Mouse (Mus musculus): ENCODE results near the gene Erv3. TPM values are rescaled to one million over a fixed set of nuclear protein-coding genes. Genes with fewer than 3 reads are reported as not detected.

Gene Erv3
- total and polyA plus RNA-seq, 3 experiments: not detected

GRCm38 (mm10) chr2:131907311-131907710, 47.8 kb upstream of the Erv3 start:
- Histone ChIP-seq H3K4me1 (ENCODE audit: control insufficient read depth in 1 of 2, insufficient read depth in 2 of 2) (peaks cover 4 to 31% of the 10 kb centered on the region in 2 experiments), H3K4me3 (replicated peaks in 1 of 3; ENCODE audit: low read depth in 2 of 3, low read length in 2 of 3, poor library complexity in 1 of 3) (no peak overlapping the region), H3K36me3 (replicated peaks in 1 of 2; ENCODE audit: control insufficient read depth in 1 of 2, insufficient read depth in 1 of 2, low read length in 1 of 2) (no peaks in the 10 kb centered on the region), H3K79me2 (replicated peaks; ENCODE audit: control insufficient read depth, extremely low read depth, insufficient read depth, poor library complexity, severe bottlenecking) (no peaks in the 10 kb centered on the region), H3K4me2 (ENCODE audit: insufficient read depth, low read depth, poor library complexity, severe bottlenecking) (no peak overlapping the region), H3K27ac (ENCODE audit: insufficient read depth, low read depth) (no peak overlapping the region), H3K27me3 (replicated peaks) (peaks cover 6% of the 10 kb centered on the region), H3K9ac (ENCODE audit: insufficient read depth, low read depth) (no peak overlapping the region), H3K9me3 (replicated peaks; ENCODE audit: low read length) (no peaks in the 10 kb centered on the region)
- DNase-seq (ENCODE audit: extremely low read depth): no peak
- dilution Hi-C loops (cut with MboI; ENCODE audit: extremely low pct_ligation_motif_present, extremely low pct_unique_long_range_greater_than_20kb, low sequenced_read_pairs) (no loop called here), in situ Hi-C loops (cut with MboI; ENCODE audit: low pct_ligation_motif_present, low pct_unique_long_range_greater_than_20kb, low sequenced_read_pairs) (no loop called here)
- TF ChIP-seq JUN (IDR thresholded peaks at IDR 0.05; ENCODE audit: insufficient read depth, low read depth, low read length): no peak
- no peak for TF ChIP-seq RAD21 (IDR thresholded peaks at IDR 0.05; ENCODE audit: low read depth, low read length)
- TF ChIP-seq KAT2A (IDR thresholded peaks at IDR 0.05; ENCODE audit: insufficient replicate concordance, low read length): no peak
- TF ChIP-seq USF2 (conservative IDR thresholded peaks at IDR 0.05; ENCODE audit: low read depth, low read length): no peak
- no peak for TF ChIP-seq E2F4 (IDR thresholded peaks at IDR 0.05; ENCODE audit: insufficient replicate concordance, low read depth, low read length)
- TF ChIP-seq ZNF384 (IDR thresholded peaks at IDR 0.05; ENCODE audit: low read depth, low read length): no peak
- TF ChIP-seq NELFE (IDR thresholded peaks at IDR 0.05; ENCODE audit: low read depth, low read length): no peak
- no peak for TF ChIP-seq EP300 (IDR thresholded peaks at IDR 0.05; ENCODE audit: low read length)

GRCm38 (mm10) chr2:131906846-131907245, 47.3 kb upstream of the Erv3 start:
- DNase-seq (ENCODE audit: extremely low read depth): no peak
- in situ Hi-C loops (cut with MboI; ENCODE audit: low pct_ligation_motif_present, low pct_unique_long_range_greater_than_20kb, low sequenced_read_pairs): no loop called here
- Histone ChIP-seq H3K9ac (ENCODE audit: insufficient read depth, low read depth) (no peak overlapping the region), H3K9me3 (replicated peaks; ENCODE audit: low read length) (no peaks in the 10 kb centered on the region), H3K4me2 (ENCODE audit: insufficient read depth, low read depth, poor library complexity, severe bottlenecking) (no peak overlapping the region), H3K36me3 (replicated peaks in 1 of 2; ENCODE audit: control insufficient read depth in 1 of 2, insufficient read depth in 1 of 2, low read length in 1 of 2) (no peaks in the 10 kb centered on the region), H3K4me1 (ENCODE audit: control insufficient read depth in 1 of 2, insufficient read depth in 2 of 2) (peaks cover 4 to 31% of the 10 kb centered on the region in 2 experiments), H3K27ac (ENCODE audit: insufficient read depth, low read depth) (no peak overlapping the region), H3K4me3 (replicated peaks in 1 of 3; ENCODE audit: low read depth in 2 of 3, low read length in 2 of 3, poor library complexity in 1 of 3) (no peak overlapping the region), H3K27me3 (replicated peaks) (peaks cover 6% of the 10 kb centered on the region), H3K79me2 (replicated peaks; ENCODE audit: control insufficient read depth, extremely low read depth, insufficient read depth, poor library complexity, severe bottlenecking) (no peaks in the 10 kb centered on the region)
- no peak for TF ChIP-seq ZKSCAN1 (IDR thresholded peaks at IDR 0.05; ENCODE audit: borderline replicate concordance, low read depth, low read length)
- no peak for TF ChIP-seq ELF1 (IDR thresholded peaks at IDR 0.05; ENCODE audit: low read depth, low read length)
- no peak for TF ChIP-seq TBP (conservative IDR thresholded peaks at IDR 0.05; ENCODE audit: low read depth, low read length)
- TF ChIP-seq JUND (conservative IDR thresholded peaks at IDR 0.05; ENCODE audit: low read depth, low read length): no peak
- TF ChIP-seq MXI1 (IDR thresholded peaks at IDR 0.05; ENCODE audit: low read depth, low read length): no peak
- no peak for TF ChIP-seq ZNF384 (IDR thresholded peaks at IDR 0.05; ENCODE audit: low read depth, low read length)
- TF ChIP-seq IRF4 (IDR thresholded peaks at IDR 0.05; ENCODE audit: low read depth, low read length): no peak
- no peak for TF ChIP-seq ZC3H11A (IDR thresholded peaks at IDR 0.05; ENCODE audit: low read depth, low read length)
- no peak for TF ChIP-seq TCF12 (IDR thresholded peaks at IDR 0.05; ENCODE audit: low read depth, low read length)
- no peak for TF ChIP-seq NRF1 (IDR thresholded peaks at IDR 0.05; ENCODE audit: low read depth, low read length)
- no peak for TF ChIP-seq USF1 (IDR thresholded peaks at IDR 0.05; ENCODE audit: low read depth, low read length)
- TF ChIP-seq JUN (IDR thresholded peaks at IDR 0.05; ENCODE audit: insufficient read depth, low read depth, low read length): no peak
- TF ChIP-seq HCFC1 (IDR thresholded peaks at IDR 0.05; ENCODE audit: low read depth, low read length): no peak
- no peak for TF ChIP-seq RAD21 (IDR thresholded peaks at IDR 0.05; ENCODE audit: low read depth, low read length)
- no peak for TF ChIP-seq SMC3 (IDR thresholded peaks at IDR 0.05; ENCODE audit: low read depth, low read length)
- no peak for TF ChIP-seq NELFE (IDR thresholded peaks at IDR 0.05; ENCODE audit: low read depth, low read length)
- dilution Hi-C loops (cut with MboI; ENCODE audit: extremely low pct_ligation_motif_present, extremely low pct_unique_long_range_greater_than_20kb, low sequenced_read_pairs): no loop called here
